Mouse (Mus musculus): ENCODE measurements around the gene Map3k20.
A peak's percentile ranks its signal among the peaks of the same experiment; 100 is the strongest.

Gene Map3k20

DNA sequence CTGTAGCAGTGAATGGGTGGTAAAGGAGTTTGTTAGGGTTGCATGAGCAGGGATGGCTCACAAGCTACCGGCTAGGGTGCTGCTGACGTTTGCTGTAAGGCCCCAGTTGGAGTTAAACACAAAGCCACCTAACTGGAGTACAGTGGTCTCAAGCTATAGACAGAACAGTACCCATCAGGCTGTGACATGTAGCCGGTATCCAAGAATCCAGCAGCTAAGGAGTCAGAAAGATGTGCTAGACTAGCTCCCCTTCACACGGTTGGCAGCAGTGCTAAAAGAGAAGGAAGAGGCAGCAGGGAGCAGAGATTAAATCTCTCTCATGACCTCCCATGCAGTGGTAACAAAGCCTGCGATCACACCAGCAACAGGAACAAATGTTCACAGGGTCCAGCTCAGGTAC is 36.2 kb downstream of the Map3k20 start:
- DNase-seq (ENCODE audit: low read depth), result no peak

- DNase-seq (ENCODE audit: low read depth), result no peak
Observed at GRCm38 (mm10) chr2:72322681-72323353, 37.4 kb downstream of the Map3k20 start.

DNA sequence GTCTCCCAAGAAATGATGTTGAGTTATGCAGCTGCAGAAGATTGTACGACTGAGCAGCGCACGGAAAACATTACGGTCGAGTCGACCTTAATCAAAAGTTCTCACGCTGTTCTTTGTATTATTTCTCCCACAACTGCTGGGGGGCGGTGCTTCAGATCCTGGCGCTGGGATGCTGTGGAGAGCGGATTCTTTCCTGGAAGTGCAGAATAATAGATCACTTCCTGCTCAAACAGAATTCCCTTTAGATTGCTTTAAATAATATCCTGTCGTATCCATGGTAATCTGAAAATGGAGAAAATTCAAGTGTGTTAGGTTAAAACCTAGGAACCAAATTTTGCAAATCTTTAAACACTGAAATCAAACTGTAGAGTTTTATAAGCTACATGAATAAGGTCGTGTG is 39.0 kb downstream of the Map3k20 start:
- no peak for DNase-seq (ENCODE audit: low read depth)

DNA sequence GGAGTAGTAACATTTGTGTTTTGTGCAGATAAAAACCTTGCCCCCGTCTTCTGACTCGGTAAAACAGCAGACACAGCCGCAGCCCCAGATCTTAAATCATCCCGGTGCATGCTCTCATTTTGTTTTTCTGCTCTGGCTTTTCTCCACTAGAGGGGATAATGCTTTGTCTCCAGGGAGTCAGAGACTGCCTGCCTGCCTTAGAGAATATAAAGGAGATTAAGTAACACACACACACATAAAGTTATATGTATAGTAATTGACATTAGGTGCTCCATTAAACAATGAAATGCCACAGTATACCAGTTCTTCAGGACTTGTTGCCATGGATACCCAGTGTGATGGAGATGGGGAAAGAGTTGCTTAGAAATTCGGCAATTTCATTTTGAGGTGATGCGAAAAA is 41.1 kb downstream of the Map3k20 start:
- no peak for DNase-seq (ENCODE audit: low read depth)

- DNase-seq (ENCODE audit: low read depth), result no peak
Observed at GRCm38 (mm10) chr2:72328435-72328834, 43.0 kb downstream of the Map3k20 start.

DNA sequence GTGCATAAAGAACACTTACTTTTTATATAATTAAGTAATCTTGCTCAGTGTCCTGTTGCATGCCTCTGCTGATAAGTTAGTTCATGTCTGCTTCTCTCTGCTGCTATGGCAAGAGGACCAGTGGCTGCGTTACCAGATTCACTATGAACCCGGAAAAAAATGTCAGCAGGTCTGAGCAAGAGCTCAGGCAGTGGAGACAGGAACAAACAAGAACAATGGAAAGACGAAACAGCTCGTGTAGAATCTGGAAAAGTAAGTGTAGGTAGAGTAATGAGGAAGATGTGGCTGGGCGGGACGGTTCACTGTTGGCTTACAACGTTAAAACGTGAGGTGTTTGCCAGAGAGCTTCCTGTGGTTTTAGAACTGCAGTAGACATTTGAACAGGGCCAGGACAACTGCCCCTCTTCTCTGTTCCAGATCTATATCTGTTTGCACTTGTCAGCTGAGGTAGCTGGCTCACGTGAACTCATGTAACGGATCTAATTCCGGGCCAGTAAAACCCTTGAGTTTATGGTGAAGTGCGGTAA is 45.6 kb downstream of the Map3k20 start:
- no peak for DNase-seq (ENCODE audit: low read depth)

- no peak for DNase-seq (ENCODE audit: low read depth)
Observed at GRCm38 (mm10) chr2:72332067-72332466, 46.6 kb downstream of the Map3k20 start.

GRCm38 (mm10) chr2:72333210-72333609 is 47.8 kb downstream of the Map3k20 start:
- DNase-seq (ENCODE audit: low read depth), result no peak

GRCm38 (mm10) chr2:72336840-72337239 is 51.4 kb downstream of the Map3k20 start:
- DNase-seq (ENCODE audit: low read depth), result no peak

GRCm38 (mm10) chr2:72345281-72345680 is 59.8 kb downstream of the Map3k20 start:
- DNase-seq (ENCODE audit: low read depth), result no peak

DNA sequence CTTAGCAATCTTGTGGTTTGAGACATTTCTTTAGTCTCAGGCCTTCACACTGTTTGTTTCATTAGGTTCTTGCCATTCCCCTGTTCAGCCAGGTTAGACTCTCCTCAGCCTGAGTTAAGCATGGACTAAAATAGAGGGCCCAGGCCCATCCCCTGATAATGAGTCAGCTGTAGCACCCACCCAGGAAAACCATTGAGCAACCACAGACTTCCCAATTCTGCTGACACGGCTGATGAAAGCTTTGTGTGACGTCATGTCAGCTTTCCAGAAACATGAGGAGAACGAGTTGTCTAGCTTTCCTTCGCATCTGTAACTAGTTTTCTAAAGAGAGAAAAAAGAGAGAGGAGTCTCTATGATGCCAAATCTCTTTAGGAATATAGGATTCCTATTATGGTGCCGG is 65.9 kb downstream of the Map3k20 start:
- peak; percentile 59 for DNase-seq (ENCODE audit: low read depth)

DNA sequence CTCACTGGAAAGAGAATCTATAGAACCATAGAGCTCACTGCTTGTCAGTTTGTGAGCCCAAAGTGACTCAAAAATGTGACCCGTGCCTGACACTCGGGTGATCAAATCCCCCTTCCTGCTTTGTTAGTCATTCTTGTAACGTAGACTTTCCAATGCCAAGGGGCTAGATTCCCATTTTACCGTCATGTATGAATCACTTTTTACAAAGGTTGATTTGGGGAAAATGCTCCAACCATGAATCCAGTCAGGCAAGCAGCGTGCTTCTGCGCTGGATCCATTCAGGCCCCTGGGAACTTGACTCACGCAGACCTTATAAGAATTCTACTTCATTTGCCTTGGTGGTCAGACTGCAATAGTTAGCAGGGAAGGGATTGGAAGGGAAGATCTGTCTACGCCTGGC is 66.3 kb downstream of the Map3k20 start:
- peak; percentile 72 for DNase-seq (ENCODE audit: low read depth)

DNA sequence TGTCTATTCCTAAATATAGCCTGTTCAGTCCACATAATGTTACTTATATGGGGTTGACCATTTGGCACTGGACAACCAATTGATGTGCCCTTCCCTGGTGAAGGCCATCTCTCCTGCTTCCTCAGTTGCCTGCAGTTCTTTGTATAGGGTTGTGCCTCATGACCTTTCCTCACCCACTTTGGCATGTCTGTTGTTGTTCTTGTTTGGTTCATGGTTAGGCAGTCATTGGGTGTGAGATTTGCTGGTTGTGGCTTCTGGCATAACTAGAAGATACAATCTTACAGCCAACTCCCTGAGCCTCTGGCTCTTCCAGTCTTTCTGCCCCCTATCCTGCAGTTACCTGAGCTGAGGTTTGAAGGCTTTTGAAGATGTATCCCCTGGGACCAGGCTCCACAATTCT is 67.3 kb downstream of the Map3k20 start:
- no peak for DNase-seq (ENCODE audit: low read depth)

- DNase-seq (ENCODE audit: low read depth), result no peak
Observed at GRCm38 (mm10) chr2:72356471-72356870, 71.0 kb downstream of the Map3k20 start.

DNA sequence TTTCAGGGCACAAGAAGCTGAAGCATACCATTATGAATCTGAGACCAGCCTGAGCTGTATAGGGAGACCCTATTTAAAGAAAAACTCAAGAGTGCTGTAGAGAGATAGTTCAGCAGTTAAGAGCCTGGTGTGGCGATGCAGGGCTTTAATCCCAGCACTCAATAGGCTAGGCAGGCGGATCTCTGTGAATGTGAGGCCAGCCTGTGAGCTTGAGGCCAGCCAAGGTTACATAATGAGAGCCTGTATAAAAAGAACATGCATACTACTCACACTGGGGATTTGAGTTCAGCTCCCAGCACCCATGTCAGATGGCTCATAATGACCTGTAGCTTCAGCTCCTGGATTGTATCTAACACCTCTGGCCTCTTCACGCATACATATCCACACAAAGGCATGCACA is 76.1 kb downstream of the Map3k20 start:
- DNase-seq (ENCODE audit: low read depth), result no peak

- DNase-seq (ENCODE audit: low read depth), result no peak
Observed at GRCm38 (mm10) chr2:72363449-72363848, 78.0 kb downstream of the Map3k20 start.

DNA sequence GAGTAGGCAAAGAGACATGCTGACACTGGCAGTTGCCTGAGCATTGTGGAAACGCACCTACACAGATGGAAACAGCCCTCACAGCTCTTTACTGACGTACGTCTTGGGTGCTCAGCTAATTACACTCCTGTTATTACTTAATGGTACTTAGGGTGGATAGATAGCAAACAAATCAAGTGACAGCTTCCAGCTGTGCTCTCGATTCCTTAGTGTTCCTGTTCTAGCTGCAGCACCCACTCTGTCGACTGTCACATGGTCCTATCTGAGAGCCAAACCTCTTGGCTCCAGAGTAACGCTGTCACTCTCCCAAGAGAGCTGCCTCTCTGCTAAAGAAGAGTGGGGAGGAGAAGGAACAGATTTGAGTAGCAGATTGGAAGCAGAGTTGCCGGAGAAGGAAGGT is 80.5 kb downstream of the Map3k20 start:
- DNase-seq (ENCODE audit: low read depth), result no peak

DNA sequence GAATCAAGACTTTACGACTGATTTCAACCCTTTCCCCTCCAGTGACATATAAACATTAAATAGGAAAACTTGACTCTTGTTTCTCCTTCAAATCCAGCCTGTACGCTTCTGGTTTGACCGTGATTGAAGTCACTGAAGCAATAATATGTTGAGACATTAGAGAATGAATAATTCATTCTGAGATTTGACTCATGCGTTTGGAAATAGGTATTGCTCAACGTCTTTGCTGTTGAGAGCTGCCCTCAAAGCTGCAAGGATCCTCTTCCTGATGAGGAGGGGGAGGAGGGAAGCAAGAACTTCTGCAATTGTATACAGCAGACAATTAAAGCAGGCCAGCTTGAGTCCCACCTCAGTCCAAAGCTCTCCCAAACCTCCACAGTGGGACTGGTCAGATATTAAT is 81.1 kb downstream of the Map3k20 start:
- DNase-seq (ENCODE audit: low read depth), result no peak

GRCm38 (mm10) chr2:72367850-72368249 is 82.4 kb downstream of the Map3k20 start:
- DNase-seq (ENCODE audit: low read depth), result no peak

GRCm38 (mm10) chr2:72369140-72369600 is 83.7 kb downstream of the Map3k20 start:
- no peak for DNase-seq (ENCODE audit: low read depth)

GRCm38 (mm10) chr2:72372136-72372535 is 86.7 kb downstream of the Map3k20 start:
- no peak for DNase-seq (ENCODE audit: low read depth)

GRCm38 (mm10) chr2:72374076-72374475 is 88.6 kb downstream of the Map3k20 start:
- no peak for DNase-seq (ENCODE audit: low read depth)

DNA sequence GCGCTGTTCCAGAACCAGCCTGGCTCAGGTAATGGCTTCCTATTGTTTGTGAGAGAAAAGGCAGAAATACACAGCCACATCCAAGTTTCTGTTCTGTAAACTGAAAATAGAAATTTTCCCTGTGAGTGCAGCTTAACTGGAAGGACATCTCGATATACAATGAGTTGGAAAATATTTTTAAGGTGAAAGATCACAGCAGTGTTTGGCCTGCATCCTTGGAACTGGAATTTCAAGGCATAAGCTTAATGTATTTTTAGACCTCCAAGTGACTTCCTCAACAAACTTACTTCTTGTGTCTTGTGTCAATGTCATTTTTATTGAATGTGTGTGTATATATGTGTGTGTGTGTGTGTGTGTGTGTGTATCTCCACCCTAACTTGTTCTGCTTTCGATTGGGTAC is 90.4 kb downstream of the Map3k20 start:
- no peak for DNase-seq (ENCODE audit: low read depth)

DNA sequence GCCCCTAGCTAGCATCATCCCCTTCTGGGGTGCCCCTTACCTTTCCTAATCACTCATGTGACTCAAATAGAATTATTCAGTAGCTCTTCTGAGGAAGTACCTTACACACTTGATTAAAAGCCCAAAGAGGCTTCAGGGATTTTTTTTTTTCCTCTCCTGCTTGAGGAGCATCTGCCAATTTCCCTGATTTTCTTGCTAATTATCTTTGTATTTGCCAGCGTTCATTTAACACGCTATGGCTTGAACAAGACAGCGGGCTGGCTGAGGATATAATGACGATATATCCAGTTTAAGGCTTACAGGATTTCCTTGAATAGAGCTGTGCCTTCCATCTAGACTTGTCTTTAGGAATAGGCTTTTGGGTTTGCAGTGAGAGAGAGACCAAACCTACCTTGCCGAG is 91.5 kb downstream of the Map3k20 start:
- no peak for DNase-seq (ENCODE audit: low read depth)
